Mouse (Mus musculus) intestine, embryonic 14.5 days (tissue): ENCODE measurements around the gene Mbnl3. TPM values are rescaled to one million over a fixed set of nuclear protein-coding genes. Genes with fewer than 3 reads are reported as not detected.

ENCODE experiments used
- ATAC-seq: fragments of 200-750 bp; cut with Nextera tagmentation; replicated peaks from 2 replicates; pipeline ENCODE4 v1.8.0; 2017; ENCODE audit warnings: low read depth, moderate number of reproducible peaks, moderate TSS enrichment, moderate library complexity; ENCODE audit not compliant: low FRiP score, low TSS enrichment
- DNase-seq: peaks from one replicate; pipeline ENCODE4 v3.0.0-alpha.2; 2018; ENCODE audit warnings: low spot score
- H3K27ac ChIP-seq: fragments of 300-500 bp; sonication (generic); 2 replicates; pipeline ENCODE4 v1.5.1; 2014; ENCODE audit warnings: low read depth, mild to moderate bottlenecking, control low read depth
- H3K27me3 ChIP-seq: fragments of 300-500 bp; sonication (generic); replicated peaks from 2 replicates; pipeline ENCODE4 v1.6.1; 2014; ENCODE audit warnings: low read length, control low read depth; ENCODE audit not compliant: control insufficient read depth, insufficient read depth
- H3K36me3 ChIP-seq: fragments of 300-500 bp; sonication (generic); 2 replicates; pipeline ENCODE4 v1.6.1; 2014; ENCODE audit warnings: low read length, control low read depth; ENCODE audit not compliant: control insufficient read depth, insufficient read depth
- H3K4me1 ChIP-seq: fragments of 300-500 bp; sonication (generic); replicated peaks from 2 replicates; pipeline ENCODE4 v1.6.1; 2014; ENCODE audit warnings: low read length, control low read depth, mixed read lengths; ENCODE audit not compliant: control insufficient read depth, insufficient read depth
- H3K4me2 ChIP-seq: fragments of 300-500 bp; sonication (generic); 2 replicates; pipeline ENCODE4 v1.6.1; 2014; ENCODE audit warnings: low read length
- H3K4me3 ChIP-seq: fragments of 300-500 bp; sonication (generic); 2 replicates; pipeline ENCODE4 v1.5.1; 2014; ENCODE audit warnings: low read depth, low read length, control low read depth, mixed read lengths
- H3K9ac ChIP-seq: fragments of 300-500 bp; sonication (generic); 2 replicates; pipeline ENCODE4 v1.6.1; 2014; ENCODE audit warnings: mild to moderate bottlenecking, low read length
- H3K9me3 ChIP-seq: fragments of 300-500 bp; sonication (generic); 2 replicates; pipeline ENCODE4 v1.6.1; 2016; ENCODE audit warnings: low read length, control low read depth; ENCODE audit not compliant: control insufficient read depth
- WGBS: fragments of 180-500 bp; shearing (Covaris S2); extraction: QIAGEN DNeasy Blood & Tissue Kit; methylation state at CpG from one replicate; pipeline ENCODE4 v1.1.7; 2014; 5-methylcytosine and 5-hydroxymethylcytosine counted together
- microRNA-seq: library from miRNA; unstranded; fragments of <30 nt; microRNA quantifications from one replicate; pipeline ENCODE4, GENCODE M21; 2016
- polyA plus RNA-seq: library from polyadenylated mRNA; unstranded; fragments of >200 nt; fragmentation: Nextera tagmentation; extraction: Ambion mirVana; gene quantifications from 2 replicates; pipeline ENCODE4 v1.2.1, GENCODE M21; 2014

The Mbnl3 gene
- polyA plus RNA-seq, 1 experiment from 2014 or later = 13.6 TPM

GRCm38 (mm10) chrX:51076744-51077143, 129.6 kb downstream of the Mbnl3 start:
- no peak for ATAC-seq
- WGBS = 46% methylated on average over 3 of the region's 3 CpGs
- H3K27ac ChIP-seq = no peak overlapping the region
- H3K27me3 ChIP-seq = no peaks in the 10 kb centered on the region
- no peak overlapping the region for H3K9ac ChIP-seq
- DNase-seq = no peak
- no peak overlapping the region for H3K4me3 ChIP-seq
- no peak overlapping the region for H3K4me2 ChIP-seq
- no peaks in the 10 kb centered on the region for H3K9me3 ChIP-seq
- H3K36me3 ChIP-seq = no peaks in the 10 kb centered on the region
- no peaks in the 10 kb centered on the region for H3K4me1 ChIP-seq

Small RNA genes within 50 kb of the gene (microRNA-seq; reads per million reads assigned to microRNA genes)
- not detected for gene Gm23417

Other genes with a start within 250 kb of the Mbnl3 start
- 21.5 and 24.3 TPM in 2 replicates for gene Rap2c, start 188.5 kb downstream of the Mbnl3 start, polyA plus RNA-seq